Mouse (Mus musculus): ENCODE measurements at regions not wholly inside any gene's neighbourhood (a gene's known extent, or its start where the extent isn't known, plus 50 kb on each side); places are given as distances from the start of the nearest gene placed in this dataset.

DNA sequence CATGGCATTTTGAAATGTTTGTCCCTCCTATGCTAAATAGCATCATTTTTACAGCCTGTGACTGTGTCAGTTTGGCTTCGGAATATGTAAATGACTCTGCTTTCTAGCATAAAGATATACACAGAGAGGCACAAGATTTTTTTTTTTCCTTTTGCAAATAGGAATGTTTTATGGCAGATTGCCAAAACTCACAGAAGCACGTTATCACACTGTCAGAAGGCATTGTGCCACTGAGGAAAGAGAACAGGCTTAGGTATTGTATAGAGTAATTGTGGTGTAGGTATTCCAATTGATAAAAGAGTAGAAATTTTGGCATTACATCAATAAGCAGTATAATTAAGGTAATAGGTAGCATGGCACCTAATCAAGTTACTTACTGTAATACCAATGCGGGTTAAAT is 988.5 kb upstream of the Tenm2 start:
- ATAC-seq (peak; percentile 83), DNase-seq (ENCODE audit: low spot score) (peak; percentile 86)
- no peaks in the 10 kb centered on the region for H3K36me3 ChIP-seq (ENCODE audit: control insufficient read depth, insufficient read depth, low read length)
- no peaks in the 10 kb centered on the region for H3K9me3 ChIP-seq (replicated peaks; ENCODE audit: control insufficient read depth, low read length)
- H3K27me3 ChIP-seq (replicated peaks; ENCODE audit: control insufficient read depth, insufficient read depth, low read length), result no peaks in the 10 kb centered on the region
- H3K27ac ChIP-seq (ENCODE audit: low read depth, low read length), result no peak overlapping the region
- H3K4me3 ChIP-seq (ENCODE audit: low read depth, low read length), result no peak overlapping the region
- 16% methylated on average over 3 of the region's 3 CpGs for WGBS
- peaks cover 3% of the 10 kb centered on the region; the same call in 1 of the 2 replicates for H3K4me1 ChIP-seq (ENCODE audit: control insufficient read depth, insufficient read depth, low read length)
- no peak overlapping the region for H3K4me2 ChIP-seq (ENCODE audit: low read length)
- H3K9ac ChIP-seq (ENCODE audit: low read length), result no peak overlapping the region

DNA sequence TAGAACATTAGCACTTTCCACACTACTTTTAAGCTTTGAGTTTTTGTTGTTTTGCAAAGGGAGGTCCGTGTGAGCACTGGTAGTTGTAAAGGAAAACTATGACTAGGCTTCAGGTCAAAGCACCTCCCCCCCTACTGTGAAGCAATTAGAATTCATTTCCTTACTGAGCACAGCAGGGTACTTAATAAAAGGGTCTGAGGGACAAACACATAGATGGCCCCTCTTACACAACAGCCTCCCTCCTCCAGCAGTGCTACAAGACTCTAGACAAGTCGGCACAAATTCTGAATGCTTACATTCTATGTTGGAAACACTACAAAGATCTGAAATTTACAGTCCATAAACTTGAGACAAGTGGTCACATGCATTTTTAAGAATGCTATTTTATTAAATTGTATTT is 967.6 kb upstream of the Tenm2 start:
- no peak overlapping the region for H3K27ac ChIP-seq (ENCODE audit: low read depth, low read length)
- H3K36me3 ChIP-seq (ENCODE audit: control insufficient read depth, insufficient read depth, low read length), result no peaks in the 10 kb centered on the region
- WGBS, result 1% methylated on average over 2 of the region's 2 CpGs
- no peak overlapping the region for H3K4me2 ChIP-seq (ENCODE audit: low read length)
- no peak overlapping the region for H3K9ac ChIP-seq (ENCODE audit: low read length)
- H3K27me3 ChIP-seq (replicated peaks; ENCODE audit: control insufficient read depth, insufficient read depth, low read length), result no peaks in the 10 kb centered on the region
- H3K4me1 ChIP-seq (ENCODE audit: control insufficient read depth, insufficient read depth, low read length), result no peaks in the 10 kb centered on the region
- no peak overlapping the region for H3K4me3 ChIP-seq (ENCODE audit: low read depth, low read length)
- no peak for ATAC-seq
- no peaks in the 10 kb centered on the region for H3K9me3 ChIP-seq (replicated peaks; ENCODE audit: control insufficient read depth, low read length)
- no peak for DNase-seq (ENCODE audit: low spot score)

DNA sequence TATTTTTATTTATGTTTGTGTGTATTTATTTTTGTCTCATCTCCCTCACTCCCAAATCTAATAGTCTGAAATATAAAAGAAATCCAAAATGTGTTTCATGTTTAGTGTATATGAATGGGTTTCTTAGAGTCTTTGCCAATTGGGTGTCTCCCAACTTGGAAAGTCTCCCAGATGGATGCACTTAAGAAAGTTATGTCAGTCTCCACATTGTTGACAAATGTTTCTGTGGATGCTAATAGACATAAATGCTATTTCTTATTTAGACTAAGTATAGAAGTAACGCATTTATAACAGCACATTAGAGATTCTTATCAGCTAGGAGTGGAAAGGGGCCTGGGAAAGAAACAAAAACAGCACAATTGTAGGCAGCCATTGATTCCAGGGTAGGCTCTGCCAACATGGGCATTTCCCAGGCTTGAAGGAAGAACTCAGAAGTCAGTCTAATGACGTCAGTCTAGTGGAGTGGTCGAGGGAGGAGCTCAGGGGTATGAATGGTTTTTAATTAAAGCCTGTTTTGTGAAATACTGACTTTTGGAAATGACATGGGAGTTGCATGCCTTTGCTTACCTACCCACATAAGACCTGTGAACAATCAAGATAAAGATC is 965.5 kb upstream of the Tenm2 start:
- Histone ChIP-seq H3K4me1 (ENCODE audit: control insufficient read depth, insufficient read depth, low read length) (no peaks in the 10 kb centered on the region), H3K27me3 (replicated peaks; ENCODE audit: control insufficient read depth, insufficient read depth, low read length) (no peaks in the 10 kb centered on the region), H3K36me3 (ENCODE audit: control insufficient read depth, insufficient read depth, low read length) (no peaks in the 10 kb centered on the region), H3K9me3 (replicated peaks; ENCODE audit: control insufficient read depth, low read length) (no peaks in the 10 kb centered on the region), H3K4me2 (ENCODE audit: low read length) (no peak overlapping the region), H3K27ac (ENCODE audit: low read depth, low read length) (no peak overlapping the region), H3K4me3 (ENCODE audit: low read depth, low read length) (no peak overlapping the region), H3K9ac (ENCODE audit: low read length) (no peak overlapping the region)
- ATAC-seq (peak; percentile 34; the same call in 1 of the 2 replicates), DNase-seq (ENCODE audit: low spot score) (peak; percentile 70)
- WGBS, result 56% methylated on average over 3 of the region's 3 CpGs

DNA sequence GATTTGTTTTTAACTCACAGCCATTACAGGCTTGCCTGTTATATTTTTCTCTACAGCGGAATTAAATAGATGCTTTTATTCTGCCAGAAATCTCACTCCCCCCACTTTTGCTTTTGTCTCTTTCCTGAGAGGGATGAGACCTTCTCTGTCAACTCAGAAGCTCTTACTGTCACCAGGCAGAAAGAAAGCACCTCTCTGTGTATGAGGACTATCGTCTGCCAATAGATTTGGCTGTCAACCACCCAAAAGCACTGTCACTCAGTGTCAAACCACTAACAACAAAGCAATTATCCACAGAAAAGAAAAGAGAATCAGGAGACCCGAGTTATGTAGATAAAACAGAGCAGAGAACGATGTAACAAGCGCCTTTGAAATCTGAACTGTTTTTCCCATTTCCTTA is 958.0 kb upstream of the Tenm2 start:
- peak; percentile 71 for ATAC-seq
- H3K9me3 ChIP-seq (replicated peaks; ENCODE audit: control insufficient read depth, low read length), result no peaks in the 10 kb centered on the region
- DNase-seq (ENCODE audit: low spot score), result peak; percentile 74
- no peaks in the 10 kb centered on the region for H3K36me3 ChIP-seq (ENCODE audit: control insufficient read depth, insufficient read depth, low read length)
- no peak overlapping the region for H3K27ac ChIP-seq (ENCODE audit: low read depth, low read length)
- peaks cover 3% of the 10 kb centered on the region; the same call in 1 of the 2 replicates for H3K4me1 ChIP-seq (ENCODE audit: control insufficient read depth, insufficient read depth, low read length)
- 34% methylated on average over 5 of the region's 5 CpGs for WGBS
- H3K27me3 ChIP-seq (replicated peaks; ENCODE audit: control insufficient read depth, insufficient read depth, low read length), result no peaks in the 10 kb centered on the region
- no peak overlapping the region for H3K9ac ChIP-seq (ENCODE audit: low read length)
- no peak overlapping the region for H3K4me3 ChIP-seq (ENCODE audit: low read depth, low read length)
- H3K4me2 ChIP-seq (ENCODE audit: low read length), result no peak overlapping the region

DNA sequence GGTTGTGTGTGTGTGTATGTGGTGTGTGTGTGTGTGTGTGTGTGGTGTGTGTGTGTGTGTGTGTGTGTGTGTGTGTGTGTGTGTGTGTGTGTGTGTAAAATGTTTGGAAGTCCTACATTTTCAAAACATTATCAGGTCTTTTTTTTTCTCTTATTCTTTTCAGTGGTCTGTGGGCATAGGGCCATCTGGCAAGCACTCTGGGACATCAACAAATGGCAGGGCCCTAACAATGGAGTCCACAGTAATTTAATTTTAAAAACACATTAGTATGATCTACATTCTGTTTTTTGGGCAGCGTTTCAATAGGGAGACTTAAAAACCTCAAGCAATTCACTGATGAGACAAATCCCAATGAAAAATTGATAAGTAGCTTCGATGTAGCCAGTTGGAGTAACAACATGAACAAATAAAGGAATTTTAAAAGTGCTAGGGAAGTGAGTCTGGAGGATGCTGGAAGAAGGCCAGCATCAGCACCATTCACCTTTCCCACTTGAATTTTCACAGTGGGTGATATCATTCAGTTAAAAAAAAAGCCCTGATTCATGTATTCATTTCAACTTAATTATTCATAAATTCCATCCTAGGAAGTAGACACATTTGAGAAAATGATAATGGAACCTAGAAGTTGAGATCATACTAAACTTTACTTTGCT is 956.3 kb upstream of the Tenm2 start:
- 45% methylated on average over 2 of the region's 2 CpGs for WGBS
- no peak overlapping the region for H3K4me2 ChIP-seq (ENCODE audit: low read length)
- ATAC-seq (peak; percentile 75), DNase-seq (ENCODE audit: low spot score) (peak; percentile 72)
- no peak overlapping the region for H3K4me3 ChIP-seq (ENCODE audit: low read depth, low read length)
- H3K27me3 ChIP-seq (replicated peaks; ENCODE audit: control insufficient read depth, insufficient read depth, low read length), result no peaks in the 10 kb centered on the region
- H3K9ac ChIP-seq (ENCODE audit: low read length), result no peak overlapping the region
- no peak overlapping the region for H3K27ac ChIP-seq (ENCODE audit: low read depth, low read length)
- no peaks in the 10 kb centered on the region for H3K9me3 ChIP-seq (replicated peaks; ENCODE audit: control insufficient read depth, low read length)
- peaks cover 3% of the 10 kb centered on the region; the same call in 1 of the 2 replicates for H3K4me1 ChIP-seq (ENCODE audit: control insufficient read depth, insufficient read depth, low read length)
- no peaks in the 10 kb centered on the region for H3K36me3 ChIP-seq (ENCODE audit: control insufficient read depth, insufficient read depth, low read length)

DNA sequence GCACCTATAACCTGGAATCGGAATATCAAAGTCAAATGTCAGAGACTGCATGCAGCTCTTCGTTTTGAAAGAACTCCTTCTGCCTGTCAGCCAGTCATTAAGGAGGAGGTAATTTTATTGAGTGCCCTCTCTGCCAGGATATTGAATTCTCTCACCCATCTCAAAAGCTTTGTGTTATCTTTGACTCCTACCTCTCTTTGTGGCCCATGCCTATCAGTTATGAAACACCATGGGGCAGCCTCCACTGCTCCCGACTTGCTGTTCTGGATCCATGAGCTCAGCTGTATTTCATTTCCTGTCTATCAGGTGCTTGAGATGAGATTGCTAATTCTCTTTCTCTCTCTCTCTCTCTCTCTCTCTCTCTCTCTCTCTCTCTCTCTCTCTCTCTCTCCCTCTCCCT is 955.7 kb upstream of the Tenm2 start:
- H3K36me3 ChIP-seq (ENCODE audit: control insufficient read depth, insufficient read depth, low read length), result no peaks in the 10 kb centered on the region
- no peak for DNase-seq (ENCODE audit: low spot score)
- H3K4me3 ChIP-seq (ENCODE audit: low read depth, low read length), result no peak overlapping the region
- no peaks in the 10 kb centered on the region for H3K27me3 ChIP-seq (replicated peaks; ENCODE audit: control insufficient read depth, insufficient read depth, low read length)
- WGBS, result 59% methylated on average over 3 of the region's 3 CpGs
- no peak overlapping the region for H3K9ac ChIP-seq (ENCODE audit: low read length)
- H3K27ac ChIP-seq (ENCODE audit: low read depth, low read length), result no peak overlapping the region
- peaks cover 3% of the 10 kb centered on the region; the same call in 1 of the 2 replicates for H3K4me1 ChIP-seq (ENCODE audit: control insufficient read depth, insufficient read depth, low read length)
- no peak for ATAC-seq
- no peaks in the 10 kb centered on the region for H3K9me3 ChIP-seq (replicated peaks; ENCODE audit: control insufficient read depth, low read length)
- no peak overlapping the region for H3K4me2 ChIP-seq (ENCODE audit: low read length)

DNA sequence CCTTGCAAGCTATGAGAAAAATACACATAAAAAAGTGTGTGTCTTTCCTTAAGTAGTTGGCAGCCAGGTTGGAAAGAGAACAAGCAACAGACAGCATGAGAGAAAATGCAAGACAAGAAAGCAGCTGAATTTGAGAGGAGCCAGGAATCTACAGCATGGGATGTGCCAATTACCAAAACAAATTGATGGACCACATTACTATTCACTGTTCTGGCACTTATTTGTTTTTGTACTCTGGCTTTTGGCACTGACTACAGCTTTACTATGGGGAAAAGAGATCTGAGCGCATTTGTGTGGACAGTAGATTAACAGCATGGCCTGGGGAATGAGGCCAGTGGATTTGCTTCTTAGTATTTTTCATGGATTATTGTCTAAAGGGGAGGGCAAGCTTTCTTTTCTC is 935.0 kb upstream of the Tenm2 start:
- WGBS, result 32% methylated on average over 1 of the region's 1 CpGs
- Histone ChIP-seq H3K4me2 (ENCODE audit: low read length) (no peak overlapping the region), H3K27ac (ENCODE audit: low read depth, low read length) (no peak overlapping the region), H3K4me3 (ENCODE audit: low read depth, low read length) (no peak overlapping the region), H3K4me1 (ENCODE audit: control insufficient read depth, insufficient read depth, low read length) (peaks cover 5% of the 10 kb centered on the region; the same call in 1 of the 2 replicates), H3K9ac (ENCODE audit: low read length) (no peak overlapping the region), H3K36me3 (ENCODE audit: control insufficient read depth, insufficient read depth, low read length) (no peaks in the 10 kb centered on the region), H3K27me3 (replicated peaks; ENCODE audit: control insufficient read depth, insufficient read depth, low read length) (no peaks in the 10 kb centered on the region), H3K9me3 (replicated peaks; ENCODE audit: control insufficient read depth, low read length) (no peaks in the 10 kb centered on the region)
- peak; percentile 81 for DNase-seq (ENCODE audit: low spot score)
- ATAC-seq, result peak; percentile 83; the same call in 1 of the 2 replicates

DNA sequence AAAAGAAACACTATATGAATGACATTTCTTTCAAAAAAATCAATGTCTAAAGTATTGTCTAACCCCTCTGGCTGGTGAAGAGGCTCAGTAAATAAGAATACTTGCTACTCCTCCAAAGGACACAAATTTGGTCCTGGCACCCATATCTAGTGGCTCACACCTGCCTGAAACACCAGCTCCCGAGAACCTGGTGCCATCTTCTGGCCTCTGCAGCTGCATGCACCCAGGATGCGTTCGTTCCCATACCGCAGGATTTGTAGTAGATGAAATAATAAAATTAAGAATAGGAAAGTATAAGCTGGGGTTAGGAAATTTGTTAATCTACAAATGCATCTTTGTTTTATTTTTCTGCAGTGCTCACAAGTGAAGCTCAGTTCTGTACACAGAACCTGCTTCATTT is 922.5 kb upstream of the Tenm2 start:
- DNase-seq (ENCODE audit: low spot score), result no peak

DNA sequence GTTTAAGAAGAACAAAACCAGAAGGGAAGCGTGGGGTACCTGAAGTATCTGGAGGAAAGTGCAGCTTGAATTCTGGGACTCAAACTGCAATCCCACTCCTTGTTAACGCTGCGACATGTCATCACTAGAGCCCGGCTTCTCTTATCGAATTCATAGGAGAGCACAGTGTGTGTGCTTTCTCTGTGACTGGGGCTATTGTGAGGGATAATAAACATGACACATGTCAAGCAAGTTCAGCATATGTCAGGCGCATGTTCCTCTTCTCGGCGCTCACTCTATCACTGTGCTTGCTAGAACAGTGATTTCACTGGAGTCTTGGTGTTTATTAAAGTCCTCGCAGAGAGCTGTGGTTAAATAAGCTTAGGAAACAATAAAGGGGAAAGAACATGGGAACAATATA is 921.2 kb upstream of the Tenm2 start:
- no peak overlapping the region for H3K4me3 ChIP-seq (ENCODE audit: low read depth, low read length)
- no peak overlapping the region for H3K9ac ChIP-seq (ENCODE audit: low read length)
- H3K36me3 ChIP-seq (ENCODE audit: control insufficient read depth, insufficient read depth, low read length), result no peaks in the 10 kb centered on the region
- H3K4me1 ChIP-seq (ENCODE audit: control insufficient read depth, insufficient read depth, low read length), result no peaks in the 10 kb centered on the region
- H3K27me3 ChIP-seq (replicated peaks; ENCODE audit: control insufficient read depth, insufficient read depth, low read length), result no peaks in the 10 kb centered on the region
- no peak overlapping the region for H3K27ac ChIP-seq (ENCODE audit: low read depth, low read length)
- 81% methylated on average over 9 of the region's 9 CpGs for WGBS
- ATAC-seq (no peak), DNase-seq (ENCODE audit: low spot score) (no peak)
- no peaks in the 10 kb centered on the region for H3K9me3 ChIP-seq (replicated peaks; ENCODE audit: control insufficient read depth, low read length)
- H3K4me2 ChIP-seq (ENCODE audit: low read length), result no peak overlapping the region

More for the DNA sequence above, 922.5 kb upstream of the Tenm2 start:
- H3K27ac ChIP-seq (ENCODE audit: low read depth, low read length), result no peak overlapping the region
- no peak overlapping the region for H3K4me2 ChIP-seq (ENCODE audit: low read length)
- no peaks in the 10 kb centered on the region for H3K27me3 ChIP-seq (replicated peaks; ENCODE audit: control insufficient read depth, insufficient read depth, low read length)
- 95% methylated on average over 4 of the region's 4 CpGs for WGBS
- no peak for ATAC-seq
- no peaks in the 10 kb centered on the region for H3K4me1 ChIP-seq (ENCODE audit: control insufficient read depth, insufficient read depth, low read length)
- H3K36me3 ChIP-seq (ENCODE audit: control insufficient read depth, insufficient read depth, low read length), result no peaks in the 10 kb centered on the region
- H3K9ac ChIP-seq (ENCODE audit: low read length), result no peak overlapping the region
- H3K4me3 ChIP-seq (ENCODE audit: low read depth, low read length), result no peak overlapping the region
- no peaks in the 10 kb centered on the region for H3K9me3 ChIP-seq (replicated peaks; ENCODE audit: control insufficient read depth, low read length)
